Mouse (Mus musculus) heart, postnatal 0 days (tissue): ENCODE measurements around the gene Slc44a5.

ENCODE experiments used
- CTCF ChIP-seq: IDR thresholded peaks from 2 replicates; pipeline ENCODE4 v1.5.1; 2016; ENCODE audit warnings: antibody characterized with exemption, control low read depth, low read depth
- EP300 ChIP-seq: IDR thresholded peaks from 2 replicates; pipeline ENCODE4 v1.6.1; 2016; ENCODE audit warnings: antibody characterized with exemption, low read depth

DNA sequence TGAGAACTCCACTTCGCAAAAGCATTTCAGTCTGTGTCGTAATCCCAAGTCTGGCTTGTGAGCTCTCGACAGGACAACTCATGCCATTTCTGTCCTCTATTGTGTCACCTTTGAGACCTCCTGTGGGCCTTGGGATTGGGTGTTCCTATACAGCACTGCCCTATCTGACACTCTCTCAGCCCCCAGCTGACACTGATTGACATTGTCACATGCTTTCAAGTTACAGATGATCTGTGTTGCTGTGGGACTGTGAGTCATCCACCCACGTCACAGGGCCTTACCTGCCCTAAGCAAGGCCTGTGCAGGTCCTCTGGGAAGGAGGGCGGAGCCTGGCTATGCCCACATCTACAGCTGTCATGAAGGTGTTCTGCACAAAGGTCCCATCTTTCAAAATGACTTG is 40.8 kb upstream of the Slc44a5 start:
- TF ChIP-seq CTCF (no peak), EP300 (no peak)
